Comparison of ENCODE assay signal across 8 mouse cellular contexts in the genomic region with DNA sequence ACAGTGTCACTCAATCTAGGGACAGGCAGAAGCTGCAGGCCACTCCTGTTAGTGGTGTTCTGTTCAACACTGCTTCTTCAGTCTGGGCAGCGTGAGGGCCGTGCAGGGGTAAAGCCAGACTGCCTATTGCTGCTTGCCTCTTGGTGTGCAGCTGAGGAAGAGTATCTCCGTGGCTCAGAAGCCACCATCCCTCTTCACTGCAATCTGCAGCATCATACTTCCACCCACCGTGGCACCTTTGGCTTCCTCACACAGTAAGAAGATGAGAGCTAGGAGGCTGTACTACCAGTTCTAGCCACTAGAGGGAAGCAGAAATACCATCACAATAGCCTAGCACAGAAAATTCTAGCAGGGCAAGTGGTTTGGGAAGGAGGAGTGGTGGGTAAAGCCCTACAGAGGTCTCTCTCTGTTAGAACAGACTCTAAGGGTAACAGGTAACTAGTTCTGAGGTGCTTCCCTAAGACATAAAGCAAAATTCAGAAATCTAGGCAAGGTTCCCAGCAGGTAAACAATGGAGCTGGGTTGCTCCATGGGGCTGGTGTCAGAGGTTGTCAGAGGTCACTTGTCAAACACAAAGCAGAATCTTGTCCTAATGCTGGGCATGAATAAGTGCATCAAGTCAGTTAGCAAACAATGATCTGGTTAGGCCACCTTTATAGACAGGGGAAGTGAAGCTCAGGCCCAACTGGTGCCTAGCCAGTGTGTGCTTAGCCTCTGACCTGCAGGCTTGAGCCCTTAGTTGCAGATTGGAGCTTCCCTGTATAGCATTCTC. TPM values are rescaled to one million over a fixed set of nuclear protein-coding genes. Genes with fewer than 3 reads are reported as not detected.
DNase-seq lines count a peak whose midpoint lies in the region; ATAC-seq lines count a peak whose summit lies in the region.

No protein-coding gene starts in this region.

- H3K4me1 ChIP-seq in forebrain, embryonic 14.5 days (ENCODE audit: control insufficient read depth, insufficient read depth, low read length) = no peaks in the 10 kb centered on the region
- H3K4me1 ChIP-seq in lung, embryonic 16.5 days (replicated peaks; ENCODE audit: control insufficient read depth, insufficient read depth, low read length) = no peaks in the 10 kb centered on the region; the same call in 1 of the 2 replicates

- no peaks in the 10 kb centered on the region for H3K9me3 ChIP-seq in forebrain, embryonic 14.5 days (replicated peaks; ENCODE audit: control insufficient read depth, low read length)
- H3K9me3 ChIP-seq in lung, embryonic 16.5 days (ENCODE audit: control insufficient read depth, low read length) = no peaks in the 10 kb centered on the region

- WGBS in forebrain, embryonic 14.5 days = 58% methylated on average over 4 of the region's 4 CpGs
- 52% methylated on average over 4 of the region's 4 CpGs for WGBS in lung, embryonic 16.5 days

- H3K27me3 ChIP-seq in forebrain, embryonic 14.5 days (replicated peaks; ENCODE audit: control insufficient read depth, insufficient read depth, low read length) = no peaks in the 10 kb centered on the region
- no peaks in the 10 kb centered on the region for H3K27me3 ChIP-seq in lung, embryonic 16.5 days (ENCODE audit: control insufficient read depth, insufficient read depth, low read depth, low read length)

- ATAC-seq in forebrain, embryonic 14.5 days = peak; percentile 66
- ATAC-seq in lung, embryonic 16.5 days (ENCODE audit: low read depth) = 0 out of 2 replicates have a peak, but pooled peaks have one; percentile 13

- no peak overlapping the region for H3K4me2 ChIP-seq in forebrain, embryonic 14.5 days (ENCODE audit: low read length)
- H3K4me2 ChIP-seq in lung, embryonic 16.5 days (ENCODE audit: low read depth, low read length) = no peak overlapping the region

- H3K9ac ChIP-seq in forebrain, embryonic 14.5 days (ENCODE audit: low read length) = no peak overlapping the region
- no peak overlapping the region for H3K9ac ChIP-seq in lung, embryonic 16.5 days (ENCODE audit: low read length)

- peak; percentile 66 for DNase-seq in thymus, postnatal 0 days (ENCODE audit: low spot score)
- no peak for DNase-seq in thymus, postnatal 36 days
- DNase-seq in cerebellum, adult 11 months = peak; percentile 44
- DNase-seq in forebrain, embryonic 14.5 days (ENCODE audit: low spot score) = peak; percentile 86
- peak; percentile 67 for DNase-seq in kidney, postnatal 10 days
- DNase-seq in retina, postnatal 7 days (ENCODE audit: low read depth, low spot score) = peak; percentile 65
- no peak for DNase-seq in urinary bladder, postnatal 4 days (ENCODE audit: low spot score in 2 of 2)

- no peak overlapping the region for H3K4me3 ChIP-seq in forebrain, embryonic 14.5 days (ENCODE audit: low read depth, low read length)
- H3K4me3 ChIP-seq in lung, embryonic 16.5 days (ENCODE audit: low read length) = no peak overlapping the region

- H3K36me3 ChIP-seq in forebrain, embryonic 14.5 days (ENCODE audit: control insufficient read depth, insufficient read depth, low read length) = peaks cover 5% of the 10 kb centered on the region; the same call in 1 of the 2 replicates
- no peaks in the 10 kb centered on the region for H3K36me3 ChIP-seq in lung, embryonic 16.5 days (ENCODE audit: control insufficient read depth, insufficient read depth, low read length)

- no peak overlapping the region for H3K27ac ChIP-seq in forebrain, embryonic 14.5 days (ENCODE audit: low read depth, low read length)
- no peak overlapping the region for H3K27ac ChIP-seq in lung, embryonic 16.5 days (ENCODE audit: low read length)

RNA-seq across cellular contexts. Expression of a gene that starts 9.5 kb away (rescaled TPM):
- polyA plus RNA-seq in thymus, postnatal 0 days (2015; fragmentation: Nextera tagmentation; extraction: Ambion mirVana) = 1.7 and 1.8 TPM in 2 replicates
- 18.9 and 19.9 TPM in 2 replicates for polyA plus RNA-seq in forebrain, embryonic 14.5 days (2014; fragmentation: Nextera tagmentation; extraction: Ambion mirVana)
- polyA plus RNA-seq in lung, embryonic 16.5 days (2015; fragmentation: Nextera tagmentation; extraction: Ambion mirVana) = 1.5 and 1.7 TPM in 2 replicates

Comparison
In these comparisons a context has a peak if more than half of its experiments do, and no peak if none do; other contexts are left out.
1. DNase-seq: peak in thymus, postnatal 0 days (single experiment), cerebellum, adult 11 months (single experiment), forebrain, embryonic 14.5 days (single experiment), kidney, postnatal 10 days (single experiment) and retina, postnatal 7 days (single experiment); none in thymus, postnatal 36 days (0 of 2) and urinary bladder, postnatal 4 days (0 of 2).